Mouse (Mus musculus): ENCODE data around the gene Ubl5.
"Not testable (repeated sequence)": the region's sequence is repeated elsewhere in the genome, so short reads cannot be mapped to it uniquely, and the experiment has no call there.

Ubl5 gene

DNA sequence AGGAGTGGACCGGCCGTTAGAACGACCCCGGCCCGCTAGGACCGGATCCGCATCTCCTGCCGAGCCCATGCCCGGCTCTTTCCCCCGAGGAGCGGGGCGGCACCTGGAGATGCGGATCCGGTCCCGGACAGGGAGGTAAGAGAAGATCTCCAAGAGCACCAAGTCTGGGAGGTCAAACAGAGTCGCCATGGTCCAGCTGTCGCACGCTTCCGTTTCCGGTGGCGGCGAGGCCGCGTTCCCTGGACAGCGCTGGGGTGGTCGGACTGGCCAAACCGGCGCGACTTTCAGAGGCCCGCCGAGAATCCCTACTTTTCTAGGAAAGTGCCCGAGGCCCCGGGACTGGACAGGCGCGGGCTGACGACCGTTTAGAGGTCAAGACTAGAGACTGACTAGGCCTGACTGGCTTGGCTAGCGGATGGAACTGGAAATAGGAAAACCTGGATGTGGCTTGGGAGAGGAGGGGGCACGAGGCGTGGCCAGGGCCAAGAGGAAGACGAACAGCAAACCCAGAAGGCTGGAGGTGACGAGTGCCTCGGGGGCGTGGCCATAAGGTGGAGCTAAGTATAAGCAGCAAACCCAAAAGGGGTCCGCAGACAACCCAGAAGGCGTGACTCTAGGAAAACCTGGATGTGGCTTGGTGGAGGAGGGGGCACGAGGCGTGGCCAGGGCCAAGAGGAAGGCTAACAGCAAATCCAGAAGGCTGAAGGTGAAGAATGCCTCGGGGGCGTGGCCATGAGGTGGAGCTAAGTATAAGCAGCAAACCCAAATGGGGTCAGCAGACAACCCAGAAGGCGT lies at the start of gene Ubl5:
Ubl5 (plus strand) TSS at position 778 of the 795 bp plus-strand sequence.
- DNase-seq (ENCODE audit: low spot score in 2 of 2): peak; percentile 85

DNA sequence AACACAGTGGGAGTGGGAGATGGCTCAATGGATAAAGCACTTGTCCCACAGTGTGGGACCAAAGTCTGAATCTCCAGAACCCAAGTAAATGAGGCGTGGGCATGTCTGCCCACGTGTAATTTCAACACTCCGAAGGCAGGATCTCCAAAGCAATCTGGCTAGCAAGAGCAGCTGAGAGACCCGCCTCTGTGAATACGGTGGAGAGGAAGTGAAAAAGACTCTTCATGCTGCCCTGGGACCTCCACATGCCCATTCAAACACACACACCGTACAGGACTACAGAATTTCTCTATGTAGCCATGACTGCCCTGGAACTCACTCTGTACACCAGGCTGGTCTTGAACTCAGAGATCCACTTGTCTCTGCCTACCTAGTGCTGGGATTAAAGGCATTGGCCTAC lies 41.4 kb upstream of the Ubl5 start:
- DNase-seq (ENCODE audit: low spot score in 2 of 2): no peak

DNA sequence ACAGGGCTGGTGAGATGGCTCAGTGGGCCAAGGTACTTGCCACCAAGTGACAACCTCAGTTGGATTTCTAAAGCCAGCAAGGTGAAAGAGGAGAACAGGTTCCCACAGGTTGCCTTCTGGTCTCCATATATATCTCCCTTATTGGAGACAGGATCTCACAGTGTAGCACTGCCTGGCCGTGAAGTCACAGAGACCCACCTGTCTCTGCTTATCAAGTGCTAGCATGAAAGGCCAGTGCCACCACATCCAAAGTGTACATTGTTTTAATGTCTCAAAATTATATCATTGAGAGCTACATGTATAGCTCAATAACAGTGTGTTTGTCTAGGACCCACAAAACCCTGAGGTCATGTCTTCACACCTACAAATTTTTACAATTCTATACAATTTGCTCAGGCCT lies 36.4 kb upstream of the Ubl5 start:
- no peak for DNase-seq (ENCODE audit: low spot score in 2 of 2)

DNA sequence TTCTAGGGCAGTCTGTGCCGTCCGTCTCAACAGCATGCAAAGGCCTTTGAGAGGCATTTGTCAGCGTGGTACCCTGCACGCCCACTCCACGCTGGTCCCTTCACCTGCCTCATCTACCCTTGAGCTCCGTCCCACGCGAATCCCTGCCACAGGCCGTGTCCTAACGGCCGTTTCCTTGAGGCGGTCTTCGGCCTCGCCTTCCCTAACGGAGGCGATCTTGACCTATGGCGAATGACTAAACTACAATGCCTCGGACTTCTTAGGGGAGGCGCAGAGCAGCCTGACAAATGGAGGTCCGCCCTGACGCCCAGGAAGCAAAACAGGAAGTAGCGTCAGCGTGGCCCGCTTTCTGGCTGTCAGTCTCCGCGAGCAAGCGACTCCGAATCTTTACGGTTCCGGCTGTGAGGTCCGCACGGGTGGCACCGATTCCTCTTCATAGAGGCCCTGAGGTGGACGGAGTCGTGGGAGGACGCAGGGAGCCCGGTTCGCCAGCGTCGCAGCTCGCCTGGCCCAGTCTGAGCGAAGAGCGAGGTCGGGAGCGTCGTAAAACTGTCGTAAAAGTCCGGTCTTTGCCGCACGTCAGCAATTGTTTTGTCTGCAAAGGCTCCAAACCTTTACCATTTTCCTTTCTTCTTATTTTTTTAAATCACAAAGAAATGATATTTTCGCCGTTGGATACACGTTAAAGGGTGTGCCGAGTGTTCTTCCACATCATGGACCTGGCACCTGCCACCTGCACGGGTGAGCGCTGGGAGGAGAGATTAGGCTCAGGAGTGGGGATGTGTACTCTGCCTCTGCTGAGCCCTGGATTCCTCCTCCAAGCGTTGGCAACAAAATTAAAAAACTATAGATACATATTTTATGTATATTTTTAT lies 35.3 kb upstream of the Ubl5 start:
- DNase-seq (ENCODE audit: low spot score in 2 of 2): peak; percentile 75 to 85

DNA sequence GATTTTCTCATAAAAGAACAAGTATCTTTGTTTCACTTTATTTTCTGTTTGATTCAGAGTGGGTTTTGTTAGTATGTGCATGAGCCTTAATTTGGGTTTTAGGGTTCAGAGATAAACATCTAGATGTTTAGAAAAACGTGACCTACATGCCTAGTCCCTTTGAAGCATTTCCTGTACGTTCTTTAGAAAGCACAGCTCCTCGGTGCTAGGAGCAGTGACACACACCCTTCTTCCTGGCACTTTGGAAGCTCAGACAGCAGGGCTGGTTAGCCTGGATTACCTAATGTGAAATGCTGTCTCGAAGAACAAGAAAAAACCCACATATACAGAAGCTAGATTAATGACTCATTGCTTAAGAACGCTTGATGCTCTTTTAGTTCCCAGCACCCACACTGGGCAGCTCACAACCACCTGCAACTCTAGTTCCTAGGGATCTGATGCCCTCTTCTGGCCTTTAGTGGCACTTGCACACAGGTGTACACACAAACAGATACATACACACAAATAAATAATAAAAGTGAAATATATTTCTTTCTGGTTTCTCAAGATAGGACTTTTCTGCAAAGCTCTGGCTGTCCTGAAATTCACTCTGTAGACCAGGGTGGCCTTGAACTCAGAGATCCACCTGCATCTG lies 32.7 kb upstream of the Ubl5 start:
- DNase-seq (ENCODE audit: low spot score in 2 of 2): no peak

DNA sequence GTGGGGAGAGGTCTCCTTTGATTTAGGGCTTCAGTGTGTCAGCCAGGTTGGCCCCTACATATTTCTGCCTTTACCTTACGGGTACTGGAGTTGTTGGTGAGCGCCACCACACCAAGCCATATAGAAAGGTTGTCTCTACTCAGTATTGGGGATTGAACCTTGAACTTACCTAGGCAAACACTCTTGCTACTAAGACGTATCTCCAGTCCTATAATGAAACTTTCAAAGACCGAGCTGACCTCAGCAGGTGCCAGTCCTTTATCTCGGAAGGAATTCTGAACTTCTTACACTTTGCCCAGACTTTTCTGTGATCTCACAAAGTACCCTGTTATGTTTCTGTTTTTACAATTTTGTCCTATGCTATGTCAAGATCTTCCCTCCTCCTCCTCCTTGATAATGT lies 30.7 kb upstream of the Ubl5 start:
- no peak for DNase-seq (ENCODE audit: low spot score in 2 of 2)

DNA sequence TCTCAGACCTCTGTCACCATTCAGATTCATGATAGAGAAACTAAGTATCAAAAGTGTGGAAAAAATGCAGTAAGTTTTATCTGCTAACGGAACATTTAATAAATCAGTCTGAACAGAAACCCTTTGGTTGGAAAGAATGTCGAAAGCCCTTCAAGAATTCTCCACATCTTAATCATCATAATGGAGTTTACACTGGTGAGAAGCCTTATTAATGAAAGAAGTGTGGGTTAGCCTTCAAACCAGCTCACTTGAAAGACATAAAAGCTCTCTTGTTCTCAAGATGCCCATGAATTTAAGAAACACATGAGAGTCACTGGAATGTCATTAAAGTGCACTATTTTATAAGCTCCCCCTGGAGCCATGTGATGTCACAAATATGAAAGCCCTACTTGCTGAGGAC lies 26.0 kb upstream of the Ubl5 start:
- DNase-seq (ENCODE audit: low spot score in 2 of 2): no peak

DNA sequence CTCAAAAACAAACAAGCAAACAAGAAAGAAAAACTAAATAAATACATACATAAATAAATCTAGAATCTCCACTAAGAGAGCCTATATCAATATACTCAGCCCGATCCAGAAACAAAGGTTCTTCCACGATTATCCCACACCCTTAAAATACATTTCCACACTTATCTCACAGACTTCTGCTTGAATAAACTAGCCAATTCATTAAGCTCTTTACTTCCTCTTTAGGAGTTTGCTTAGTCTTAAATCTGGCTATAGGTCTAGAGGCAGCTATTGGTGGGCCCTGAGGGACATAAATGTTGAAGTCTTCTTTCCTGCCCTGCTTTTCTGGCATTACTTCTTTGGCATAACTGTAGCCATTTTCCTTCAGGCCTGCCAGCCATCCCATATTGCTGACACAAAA lies 11.3 kb upstream of the Ubl5 start:
- DNase-seq (ENCODE audit: low spot score in 2 of 2): no peak

DNA sequence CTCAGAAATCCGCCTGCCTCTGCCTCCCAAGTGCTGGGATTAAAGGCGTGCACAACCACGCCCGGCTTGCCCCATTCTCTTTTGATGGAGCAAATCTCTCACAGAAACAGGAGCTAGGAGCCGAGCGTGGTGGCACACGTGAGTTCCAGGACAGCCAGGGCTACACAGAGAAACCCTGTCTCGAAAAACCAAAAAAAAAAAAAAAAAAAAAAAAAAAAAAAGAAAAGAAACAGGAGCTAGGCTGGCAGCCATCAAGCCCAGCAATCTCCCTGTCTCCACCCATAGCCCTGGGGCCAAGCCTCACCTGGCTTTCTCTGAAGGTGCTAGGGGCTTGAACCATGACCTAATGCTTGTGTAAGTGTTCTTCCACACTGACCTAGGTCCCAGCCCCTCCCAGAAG lies 7.0 kb upstream of the Ubl5 start:
- DNase-seq (ENCODE audit: low spot score in 2 of 2): not testable (repeated sequence)

DNA sequence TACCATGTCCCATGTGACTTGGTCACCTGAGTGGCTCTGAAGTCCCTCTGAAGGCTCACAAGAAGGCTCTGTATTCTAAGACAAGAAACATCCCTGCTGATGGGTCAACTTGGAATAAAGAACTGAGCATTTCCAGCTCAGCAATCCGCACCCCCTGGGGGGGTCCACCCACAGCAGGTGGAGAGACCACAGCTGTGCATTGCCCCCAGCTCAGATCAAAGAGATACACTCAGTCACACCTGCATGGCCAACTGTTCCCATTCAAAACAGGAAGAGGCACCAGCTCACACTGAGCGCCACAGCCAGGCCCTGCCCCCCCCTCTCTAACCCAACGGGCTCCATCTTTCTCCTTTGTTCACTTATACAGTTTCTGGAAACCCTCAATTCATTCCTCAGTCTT lies 6.4 kb upstream of the Ubl5 start:
- DNase-seq (ENCODE audit: low spot score in 2 of 2): no peak

DNA sequence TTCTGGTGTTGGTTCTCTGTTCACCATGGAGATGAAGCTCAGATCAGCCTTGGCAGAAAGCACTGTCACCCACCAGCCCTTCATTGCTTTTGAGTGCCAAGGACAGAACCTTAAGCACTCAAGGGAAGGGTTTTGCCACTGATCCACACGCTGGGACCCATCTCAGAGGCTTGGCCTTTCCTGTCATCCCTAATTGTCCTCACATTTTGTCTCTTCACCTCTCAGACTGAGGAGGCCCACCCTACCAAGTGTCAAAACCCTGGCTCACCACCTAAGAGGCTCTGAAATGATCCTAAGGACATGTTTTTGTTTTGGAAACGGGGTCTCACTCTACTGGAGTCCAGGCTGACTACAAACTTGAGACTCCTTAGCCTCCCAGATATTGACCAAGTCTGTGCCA lies 5.9 kb upstream of the Ubl5 start:
- DNase-seq (ENCODE audit: low spot score in 2 of 2): no peak

DNA sequence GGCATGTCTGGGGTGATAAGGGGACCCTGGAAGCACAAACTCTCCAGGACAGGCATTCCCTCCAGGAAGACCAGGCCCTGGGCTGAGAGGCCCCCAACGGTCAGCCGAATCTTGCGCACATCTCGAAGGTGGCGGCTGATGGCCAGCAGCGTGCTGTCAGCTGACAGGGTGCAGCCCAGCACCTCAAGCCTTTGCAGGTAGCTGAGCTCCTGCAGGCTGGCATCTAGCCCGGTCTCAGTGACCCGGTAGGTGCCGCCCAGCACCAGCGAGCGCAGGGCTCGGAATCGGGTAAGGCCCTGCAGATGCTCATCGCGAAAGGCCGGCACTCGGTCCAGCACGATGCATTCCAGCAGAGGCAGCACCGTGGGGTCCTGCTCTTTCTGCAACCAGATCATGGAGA lies 4.1 kb upstream of the Ubl5 start:
- DNase-seq (ENCODE audit: low spot score in 2 of 2): no peak

DNA sequence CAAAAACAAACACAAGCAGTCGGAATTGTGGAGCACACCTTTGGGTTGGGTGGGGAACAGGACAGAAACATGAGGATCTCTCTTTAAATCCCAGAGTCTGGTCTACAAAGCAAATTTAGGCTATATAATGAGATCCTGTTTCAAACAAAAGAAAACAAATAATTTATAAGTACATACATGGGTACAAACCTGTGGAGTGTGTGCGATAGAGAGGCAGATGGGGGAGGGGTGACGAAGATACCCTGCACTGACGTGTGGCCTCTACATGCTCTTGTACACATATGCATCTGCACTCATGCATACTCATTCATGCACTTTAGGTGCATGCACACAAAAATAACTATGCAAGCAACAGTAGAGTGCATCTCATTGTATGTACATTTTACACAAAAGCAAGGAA lies 3.2 kb upstream of the Ubl5 start:
- no peak for DNase-seq (ENCODE audit: low spot score in 2 of 2)

DNA sequence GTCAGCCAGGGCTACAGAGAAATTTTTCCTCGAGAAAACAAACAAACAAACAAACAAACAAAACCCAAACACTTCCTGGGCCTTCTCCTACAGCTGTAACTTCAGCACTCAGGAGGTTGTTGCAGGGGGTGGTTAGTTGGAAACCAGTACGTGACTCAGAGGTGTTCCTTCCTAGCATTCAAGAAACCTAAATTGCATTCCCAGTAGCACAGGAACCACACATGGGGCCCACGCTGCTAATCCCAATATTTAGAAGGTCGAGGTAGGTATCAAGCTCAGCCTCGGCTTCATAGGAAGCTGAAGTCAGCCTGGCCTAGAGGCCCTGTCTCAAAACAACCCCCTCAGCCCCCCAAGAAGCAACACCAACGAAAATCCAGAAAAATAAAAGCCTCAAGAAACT lies 1.2 kb upstream of the Ubl5 start:
- DNase-seq (ENCODE audit: low spot score in 2 of 2): no peak

DNA sequence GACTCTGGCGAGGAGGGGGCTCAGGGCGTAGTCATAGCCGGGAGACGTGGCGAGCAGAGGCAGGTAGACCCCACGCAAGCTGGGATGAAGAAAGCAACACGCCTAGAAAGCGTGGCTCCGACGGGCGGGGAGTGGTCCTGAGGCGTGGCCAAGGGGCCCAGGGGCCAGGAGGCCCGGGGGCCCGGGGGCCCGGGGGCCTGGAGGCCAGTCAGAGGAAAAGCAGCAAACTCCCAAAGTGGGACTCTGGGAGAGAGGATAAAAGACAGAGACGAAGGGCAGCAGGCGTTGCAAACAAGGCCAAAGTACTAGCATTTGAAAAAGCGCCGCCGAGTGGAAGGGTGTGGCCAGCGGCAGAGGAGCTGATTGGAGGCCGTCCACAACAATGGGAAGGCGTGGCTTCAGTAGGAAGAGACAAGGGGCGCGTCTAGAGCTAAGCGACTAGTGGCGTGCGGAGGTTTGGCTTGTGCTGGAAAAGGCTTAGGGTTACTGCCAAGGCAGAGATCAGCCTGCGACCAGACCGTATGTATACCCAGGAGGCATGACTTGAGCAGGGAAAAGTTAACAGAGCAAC lies 303 bp downstream of the Ubl5 start:
- DNase-seq (ENCODE audit: low spot score in 2 of 2): peak; percentile 66 to 79

DNA sequence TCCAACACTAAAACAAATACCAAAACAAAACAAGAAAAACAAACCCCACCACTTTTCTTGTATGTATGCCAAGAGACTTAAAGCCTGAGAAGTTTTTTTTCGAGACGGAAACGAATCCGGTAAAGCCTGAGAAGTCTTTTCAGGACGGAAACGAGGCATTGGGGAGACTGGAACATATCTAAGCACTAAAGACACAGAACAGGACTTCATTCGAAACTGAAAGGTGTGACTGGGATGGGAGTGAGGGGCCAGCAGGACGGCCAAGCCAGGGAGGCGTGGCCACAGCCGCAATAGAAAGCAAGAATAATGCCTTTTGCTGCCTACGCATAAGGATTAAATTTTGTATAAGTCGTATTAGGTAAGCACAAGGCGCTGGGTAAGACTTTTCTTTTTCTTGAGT lies 1.1 kb downstream of the Ubl5 start:
- DNase-seq (ENCODE audit: low spot score in 2 of 2): no peak

DNA sequence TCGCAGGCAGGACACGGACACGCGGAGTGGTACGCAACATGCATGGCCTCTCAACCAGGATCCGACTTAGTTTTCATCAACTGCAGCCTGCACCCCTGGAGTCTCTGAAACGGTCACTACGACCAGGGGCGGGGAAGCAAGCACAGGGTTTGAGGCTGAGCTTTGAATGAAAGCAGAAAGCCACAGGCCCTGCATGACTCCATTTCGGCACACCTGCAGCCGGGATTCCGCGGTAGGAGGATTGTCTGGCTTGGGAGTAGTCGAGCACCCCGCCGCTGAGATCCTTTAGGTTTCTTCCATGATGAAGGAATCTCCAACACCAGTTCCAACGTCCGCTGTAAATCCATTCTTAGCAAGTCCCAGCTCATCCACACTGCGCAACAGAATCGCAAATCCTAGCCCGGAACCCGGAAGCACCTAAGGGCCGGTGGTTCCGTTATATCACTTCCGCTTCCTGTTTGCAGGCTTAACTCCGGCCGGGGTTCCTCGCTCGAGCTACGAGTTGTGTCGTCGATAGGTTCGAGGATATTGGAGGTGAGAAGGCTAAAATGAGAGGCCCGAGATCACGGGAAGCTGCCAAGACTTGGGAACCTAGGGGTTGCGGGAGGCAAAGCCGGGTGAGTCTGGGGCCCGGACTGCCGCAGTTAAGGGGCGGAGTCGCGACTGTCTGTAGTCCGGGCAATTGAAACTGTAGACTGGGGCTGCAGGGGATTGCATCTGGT lies 1.8 kb downstream of the Ubl5 start, which contains the start of gene Fbxl12:
Fbxl12 (minus strand) TSS at position 408 of the 722 bp plus-strand sequence.
- DNase-seq (ENCODE audit: low spot score in 2 of 2): peak; percentile 60 to 75

DNA sequence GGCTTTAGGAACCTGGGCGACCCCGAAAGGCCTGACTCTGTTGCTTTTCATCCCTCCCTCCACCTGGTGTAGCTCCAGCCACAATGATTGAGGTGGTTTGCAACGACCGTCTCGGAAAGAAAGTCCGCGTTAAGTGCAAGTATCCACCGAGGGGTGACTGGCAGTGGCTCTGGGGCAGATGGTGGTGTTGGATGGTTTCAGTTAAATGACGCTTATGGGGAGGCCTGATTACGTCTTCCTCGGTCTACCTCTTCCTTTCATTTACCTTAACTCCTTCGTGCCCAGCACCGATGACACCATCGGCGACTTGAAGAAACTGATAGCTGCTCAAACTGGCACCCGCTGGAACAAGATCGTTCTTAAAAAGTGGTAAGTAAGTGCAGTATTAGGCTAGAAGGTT lies 2.4 kb downstream of the Ubl5 start:
- no peak for DNase-seq (ENCODE audit: low spot score in 2 of 2)

DNA sequence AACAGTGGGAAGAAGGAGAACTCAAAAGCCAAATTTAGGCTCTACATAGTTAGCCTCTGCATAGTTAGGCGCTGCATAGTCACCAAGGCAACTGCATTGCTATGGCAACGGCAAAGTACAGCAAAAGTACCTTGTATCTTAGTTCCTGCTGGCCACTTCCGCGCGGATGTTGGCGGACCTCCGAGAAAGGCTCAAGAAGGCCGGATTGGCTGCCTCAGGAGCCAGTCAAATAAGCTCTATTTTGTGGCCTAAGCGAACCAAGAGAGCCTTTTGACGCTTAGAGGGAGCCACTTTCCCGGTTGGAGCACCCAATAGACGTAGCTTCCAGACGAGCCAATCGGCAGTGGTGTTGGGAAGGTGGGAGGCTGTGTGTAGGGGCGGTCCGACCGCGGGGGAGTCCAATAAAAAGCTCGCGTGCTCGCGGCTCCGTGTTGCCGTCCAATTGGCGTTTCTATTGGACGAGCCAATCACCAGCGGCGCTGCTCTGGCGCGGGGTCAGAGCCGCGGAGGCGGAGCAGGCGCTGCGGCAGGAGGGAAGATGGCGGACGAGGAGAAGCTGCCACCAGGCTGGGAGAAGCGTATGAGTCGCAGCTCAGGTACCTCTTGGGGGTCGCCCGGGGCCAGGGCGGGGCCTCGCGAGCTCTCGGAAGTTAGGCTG lies 9.1 kb downstream of the Ubl5 start, which contains the start of gene Pin1:
Pin1 (plus strand) TSS at position 494 of the 658 bp plus-strand sequence.
- peak; percentile 98 to 99 for DNase-seq (ENCODE audit: low spot score in 2 of 2)

DNA sequence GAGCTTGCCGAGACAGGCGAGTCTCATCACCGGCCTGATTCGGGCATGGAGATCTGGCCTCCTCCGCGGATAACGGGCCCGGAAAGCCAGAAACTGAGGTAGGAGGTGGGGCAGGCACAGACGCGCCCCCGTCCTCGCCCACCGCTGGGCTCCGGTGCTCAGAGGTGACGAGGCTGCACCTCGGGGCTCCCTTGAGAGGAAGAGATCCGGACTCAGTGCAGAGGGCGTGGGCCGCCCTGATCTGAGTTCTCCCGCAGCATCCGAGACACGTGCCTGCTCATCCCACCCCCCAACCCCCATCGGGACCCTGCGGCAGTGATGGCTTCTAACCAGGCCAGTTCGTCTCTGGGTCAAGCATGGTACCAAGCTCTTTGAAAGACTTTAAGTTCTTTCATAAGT lies 9.6 kb downstream of the Ubl5 start:
- DNase-seq (ENCODE audit: low spot score in 2 of 2): no peak

DNA sequence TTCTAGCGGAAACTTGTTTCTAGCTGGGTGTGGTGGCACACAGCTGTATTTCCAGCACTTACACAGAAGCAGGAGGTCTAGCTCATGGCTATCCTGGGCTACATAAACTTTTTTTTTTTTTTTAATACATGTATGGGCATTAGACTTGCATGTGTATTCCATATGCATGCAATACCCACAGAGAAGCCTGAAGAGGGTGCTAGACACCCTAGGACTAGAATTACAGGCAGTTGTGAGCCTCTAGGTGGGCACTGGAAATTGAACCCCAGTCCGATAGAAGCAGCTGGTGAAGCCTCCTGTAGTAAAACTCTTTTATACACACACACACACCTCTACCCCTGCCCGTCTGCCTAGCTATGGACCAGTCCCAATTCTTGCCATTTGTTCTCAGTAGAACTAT lies 11.2 kb downstream of the Ubl5 start:
- DNase-seq (ENCODE audit: low spot score in 2 of 2): no peak
